Mouse (Mus musculus) adrenal gland (tissue): ENCODE measurements at regions not wholly inside any gene's neighbourhood (a gene's known extent, or its start where the extent isn't known, plus 50 kb on each side); places are given as distances from the start of the nearest gene placed in this dataset.

Source experiments
- intact Hi-C: fragments of 180-260 bp; cut with DNase I; formaldehyde crosslinking; loops from one replicate; pipeline ENCODE4 v1.15.1; 2025

- intact Hi-C loops: no loop called here
Measured at GRCm38 (mm10) chr14:25318909-25319308, 140.1 kb upstream of the Zmiz1 start.

DNA sequence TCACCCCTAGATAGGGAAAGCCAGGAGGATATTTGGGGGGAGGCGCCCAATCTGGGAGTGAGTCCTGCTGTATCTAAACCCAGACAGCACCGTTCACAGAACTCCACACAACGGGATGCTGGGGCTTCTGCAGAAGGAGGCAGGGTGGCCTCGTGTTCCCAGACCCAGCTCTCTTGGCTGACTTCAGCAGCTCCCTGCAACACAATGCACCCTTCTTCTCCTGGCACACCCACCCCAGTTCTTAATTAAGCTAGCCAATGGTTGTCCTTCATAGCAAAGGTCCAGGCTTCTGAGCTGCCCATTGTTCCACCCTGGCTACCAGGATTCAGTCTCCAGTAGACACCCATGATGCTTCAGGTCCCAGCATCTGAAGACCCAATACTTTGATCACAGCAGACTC is 138.8 kb upstream of the Zmiz1 start:
- intact Hi-C loops: no loop called here

DNA sequence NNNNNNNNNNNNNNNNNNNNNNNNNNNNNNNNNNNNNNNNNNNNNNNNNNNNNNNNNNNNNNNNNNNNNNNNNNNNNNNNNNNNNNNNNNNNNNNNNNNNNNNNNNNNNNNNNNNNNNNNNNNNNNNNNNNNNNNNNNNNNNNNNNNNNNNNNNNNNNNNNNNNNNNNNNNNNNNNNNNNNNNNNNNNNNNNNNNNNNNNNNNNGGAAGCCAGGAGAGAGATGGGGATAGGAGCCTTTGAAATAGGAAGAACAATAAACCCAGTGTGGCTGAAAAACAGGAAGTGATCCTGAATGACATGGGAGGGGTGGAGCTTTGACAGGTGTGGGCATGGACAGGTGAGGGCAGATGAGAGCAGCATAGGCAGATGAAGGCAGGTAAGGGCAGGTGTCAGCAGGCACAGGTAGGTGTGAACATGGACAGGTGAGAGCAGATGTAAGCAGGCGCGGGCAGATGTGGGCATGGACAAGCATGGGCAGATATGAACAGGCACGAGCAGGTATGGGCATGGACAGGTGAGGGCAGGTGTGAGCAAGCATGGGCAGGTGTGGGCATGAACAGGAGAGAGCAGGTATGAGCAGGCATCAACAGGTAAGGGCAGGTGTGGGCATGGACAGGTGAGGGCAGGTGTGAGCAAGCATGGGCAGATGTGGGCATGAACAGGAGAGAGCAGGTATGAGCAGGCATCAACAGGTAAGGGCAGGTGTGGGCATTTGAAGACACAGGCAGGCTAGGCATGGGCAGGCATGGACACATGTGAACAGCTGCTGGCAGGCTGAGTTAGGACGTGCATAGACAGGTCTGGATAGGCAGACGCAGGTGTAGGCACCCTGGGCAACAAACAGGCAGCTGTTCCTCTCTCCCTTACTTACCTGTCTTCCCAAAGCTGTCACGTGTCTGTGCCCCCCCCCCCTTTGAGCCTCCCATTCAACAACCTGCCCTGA is 135.2 kb upstream of the Zmiz1 start:
- intact Hi-C loops: no loop called here

- intact Hi-C loops: no loop called here
Measured at GRCm38 (mm10) chr14:25325887-25326286, 133.1 kb upstream of the Zmiz1 start.

DNA sequence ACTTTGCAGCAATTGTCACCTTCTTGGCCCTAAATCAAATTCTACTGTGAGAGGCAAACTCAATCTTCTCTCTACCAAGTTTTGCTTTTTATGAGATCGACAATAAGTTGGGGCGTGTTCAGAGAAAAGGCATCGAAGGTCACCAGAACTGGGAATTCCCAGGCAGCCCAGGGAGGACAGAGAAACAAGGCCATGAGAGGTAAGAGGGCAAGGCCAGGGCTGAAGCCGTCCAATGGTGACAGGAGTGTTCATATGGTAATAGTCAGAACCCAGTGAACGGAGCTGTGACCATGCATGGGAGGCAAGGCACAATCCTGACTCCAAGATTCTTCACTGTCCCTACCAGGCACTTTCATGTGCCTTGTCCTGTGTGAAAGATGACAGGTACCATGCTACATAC is 130.8 kb upstream of the Zmiz1 start:
- intact Hi-C loops: no loop called here

DNA sequence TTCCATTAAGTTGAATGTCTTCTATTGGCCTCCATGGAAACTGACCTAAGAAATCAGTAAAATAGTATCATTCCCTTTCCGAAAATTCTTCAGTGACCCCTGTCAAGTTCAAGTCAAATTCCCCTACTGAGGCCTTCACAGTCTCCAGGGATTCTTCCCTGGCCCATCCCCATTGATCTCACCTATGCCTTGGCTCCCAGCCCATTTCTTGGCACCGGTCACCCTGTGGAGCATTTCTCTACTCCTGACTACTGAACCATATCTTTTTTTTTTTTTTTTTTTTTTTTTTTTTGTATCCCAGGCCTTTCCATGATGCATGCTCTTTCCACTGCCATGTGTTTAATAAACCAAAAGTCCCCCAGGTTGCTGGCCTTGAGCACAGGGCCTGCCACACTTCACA is 124.8 kb upstream of the Zmiz1 start:
- intact Hi-C loops: no loop called here

DNA sequence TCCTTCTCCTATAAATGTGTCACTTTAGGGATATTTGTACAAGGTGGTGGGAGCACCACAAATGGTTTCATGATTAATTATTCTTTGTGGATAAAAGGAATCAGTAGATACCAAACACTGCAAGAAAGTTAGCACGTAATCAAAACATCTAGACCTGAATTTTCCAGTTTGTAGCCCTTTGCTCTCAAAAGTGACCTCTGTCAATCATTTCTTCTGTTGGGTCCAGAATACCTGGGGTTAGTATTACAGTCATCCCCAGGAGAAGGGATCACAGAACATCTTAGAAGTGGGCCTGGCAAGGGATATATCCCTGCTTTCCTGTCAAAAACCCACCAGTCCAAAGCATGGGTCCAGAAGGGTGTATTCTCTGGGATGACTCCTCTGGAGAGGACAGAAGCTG is 122.1 kb upstream of the Zmiz1 start:
- intact Hi-C loops: no loop called here

DNA sequence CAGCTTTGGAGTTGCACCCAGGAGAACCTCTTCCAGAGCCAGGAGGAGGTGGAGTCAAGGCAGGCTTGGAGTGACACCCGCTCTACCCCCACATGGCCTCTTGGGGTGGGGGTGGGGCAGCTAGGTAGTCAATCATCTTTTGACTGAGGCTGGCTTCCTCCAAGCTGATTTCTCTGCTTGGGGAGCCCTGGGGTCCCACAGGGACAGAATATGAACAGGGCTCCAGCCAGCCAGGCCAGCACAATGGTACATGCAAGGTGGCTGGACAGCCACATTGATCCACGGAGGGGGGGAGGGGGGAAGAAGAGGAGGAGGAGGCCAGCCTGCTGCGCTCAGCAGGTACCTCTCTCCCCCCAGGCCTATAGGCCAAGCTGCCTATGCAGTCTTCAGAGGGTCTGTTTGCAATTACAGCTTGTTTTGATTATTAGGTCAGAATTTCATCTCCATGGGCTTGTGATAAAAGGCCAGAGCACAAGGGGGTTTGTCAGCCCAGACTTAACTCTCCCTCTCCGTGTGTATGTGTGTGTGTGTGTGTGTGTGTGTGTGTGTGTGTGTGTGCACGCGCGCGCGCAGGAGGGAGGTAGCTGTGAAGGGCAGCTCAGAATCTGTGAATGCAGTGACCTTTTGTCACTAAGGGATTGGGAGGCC is 120.5 kb upstream of the Zmiz1 start:
- intact Hi-C loops: no loop called here

DNA sequence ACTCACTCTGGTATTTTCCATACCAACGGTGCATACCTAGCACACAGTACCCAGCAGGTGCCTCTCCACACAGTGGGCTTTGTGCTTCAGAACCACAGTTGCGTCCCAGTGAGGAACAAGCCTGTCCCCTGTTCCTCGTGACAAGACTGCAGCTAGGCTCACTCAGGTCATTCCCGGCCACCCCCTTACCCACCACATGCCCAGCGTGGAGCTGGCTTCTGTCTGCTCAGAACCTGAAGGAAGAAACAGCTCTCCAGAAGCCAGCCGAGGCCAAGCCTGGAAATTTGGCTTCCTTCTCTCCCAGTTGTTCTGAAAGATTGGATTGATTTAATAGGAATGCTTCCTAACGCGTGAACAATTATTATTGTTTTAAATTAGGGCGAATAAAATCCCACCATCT is 118.1 kb upstream of the Zmiz1 start:
- intact Hi-C loops: no loop called here

GRCm38 (mm10) chr14:25341848-25342427 is 117.0 kb upstream of the Zmiz1 start:
- intact Hi-C loops: no loop called here

GRCm38 (mm10) chr14:25342865-25343565 is 116.0 kb upstream of the Zmiz1 start:
- intact Hi-C loops: no loop called here

GRCm38 (mm10) chr14:25345995-25346394 is 113.0 kb upstream of the Zmiz1 start:
- intact Hi-C loops: loop anchor here (2.0 kb wide), 1 partner anchor 113 kb away; the partner anchor contains the start of gene Zmiz1

GRCm38 (mm10) chr14:25346813-25347610 is 112.0 kb upstream of the Zmiz1 start:
- intact Hi-C loops: loop anchor here (2.0 kb wide), 1 partner anchor 112 kb away; the partner anchor contains the start of gene Zmiz1

DNA sequence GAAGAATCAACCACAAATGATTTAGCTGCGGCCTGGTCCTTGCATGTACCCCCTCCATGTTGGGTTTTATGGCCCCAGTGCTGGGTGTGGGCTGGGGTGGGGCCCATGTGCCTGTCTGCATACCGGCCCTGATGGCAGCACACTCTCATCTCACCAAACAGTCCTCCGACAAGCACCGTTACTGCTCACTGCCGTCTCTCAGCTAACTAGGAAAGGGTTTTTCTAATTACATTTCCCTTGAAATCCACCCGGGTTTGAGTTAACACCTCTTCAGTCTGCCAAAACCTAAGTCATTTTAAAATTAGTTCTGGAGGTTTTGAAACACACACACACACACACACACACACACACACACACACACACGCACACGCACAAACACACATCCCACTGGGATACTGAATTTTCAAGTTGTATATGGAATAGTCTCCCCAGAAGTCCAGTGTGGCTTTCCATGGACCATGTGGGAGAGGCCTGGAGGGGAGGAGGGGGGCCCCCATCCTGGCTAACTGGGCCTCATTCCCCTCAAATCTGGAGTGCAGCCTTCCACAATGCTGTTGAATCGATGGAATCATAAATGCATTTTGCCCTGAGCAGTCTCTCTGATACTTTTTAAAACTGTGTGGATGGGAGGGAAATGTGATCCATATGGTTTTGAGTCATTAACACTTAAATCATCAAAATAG is 108.6 kb upstream of the Zmiz1 start:
- intact Hi-C loops: no loop called here

DNA sequence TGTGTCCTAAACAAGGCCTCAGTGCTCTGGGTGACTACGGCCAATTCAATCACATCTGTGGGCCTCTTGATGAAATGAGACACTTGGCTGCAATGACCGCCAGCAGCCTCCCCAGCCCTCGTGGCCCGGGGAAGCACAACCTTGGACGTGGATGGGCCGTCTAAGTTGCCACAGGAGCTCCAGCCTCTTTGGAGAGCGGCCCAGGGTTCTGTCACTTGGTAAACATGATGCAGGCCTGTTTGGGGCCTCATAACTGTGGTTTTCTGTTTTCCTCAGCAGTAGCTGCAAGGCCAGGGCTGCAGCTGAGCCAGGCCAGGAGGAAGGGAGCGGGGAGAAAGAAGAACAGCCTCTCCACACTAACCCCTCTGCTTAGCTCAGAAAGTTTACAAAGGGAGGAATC is 105.2 kb upstream of the Zmiz1 start:
- intact Hi-C loops: loop anchor here (2.0 kb wide), 1 partner anchor 105 kb away; the partner anchor contains the start of gene Zmiz1

DNA sequence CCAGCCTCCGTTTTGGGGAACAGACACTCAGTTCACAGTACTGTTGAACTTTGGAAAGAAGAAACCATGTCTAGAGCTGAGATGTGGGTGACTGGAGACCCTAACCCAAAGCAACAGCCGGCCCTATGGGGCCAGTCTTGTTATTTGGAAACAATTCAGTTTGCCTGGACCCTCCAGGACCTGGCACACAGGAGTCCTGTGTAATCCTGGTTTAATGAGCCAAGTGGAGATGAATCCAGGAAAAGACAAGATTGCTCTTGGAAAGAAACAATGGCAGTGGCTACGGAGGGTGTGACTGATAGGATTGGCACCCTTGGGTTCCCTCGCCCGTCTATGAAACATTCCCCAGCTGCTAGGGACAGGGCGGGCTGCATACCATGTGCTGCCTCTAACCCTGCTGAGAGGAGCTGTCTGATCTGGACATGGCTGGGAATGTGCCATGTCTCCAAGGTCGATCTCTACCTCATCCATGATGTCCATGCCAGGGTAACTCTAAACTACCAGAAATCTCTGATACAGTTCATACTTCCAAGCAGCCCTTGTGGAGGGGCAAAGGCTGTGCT is 104.6 kb upstream of the Zmiz1 start:
- intact Hi-C loops: loop anchor here (2.0 kb wide), 1 partner anchor 104 kb away; the partner anchor contains the start of gene Zmiz1

DNA sequence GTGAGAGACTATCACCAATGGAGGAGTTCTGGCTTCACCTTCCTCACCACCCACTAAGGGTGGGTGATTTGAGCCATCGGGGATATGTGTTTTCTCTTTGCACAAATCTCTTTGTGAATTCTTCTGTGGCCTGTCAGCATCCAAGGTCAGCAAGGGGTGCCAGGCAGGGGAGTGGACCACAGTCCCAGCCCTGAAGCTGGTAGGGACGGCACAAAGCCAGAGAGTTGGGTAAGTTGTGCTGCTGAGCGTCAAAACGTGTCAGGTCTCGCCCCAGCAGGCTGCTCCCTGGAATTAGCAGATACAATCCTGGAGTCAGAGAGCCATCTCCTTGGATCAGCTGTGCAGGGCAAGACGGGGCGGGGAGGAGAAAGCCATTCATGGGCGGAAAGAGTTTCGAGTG is 101.2 kb upstream of the Zmiz1 start:
- intact Hi-C loops: no loop called here

GRCm38 (mm10) chr14:25359824-25360294 is 99.1 kb upstream of the Zmiz1 start:
- intact Hi-C loops: no loop called here

DNA sequence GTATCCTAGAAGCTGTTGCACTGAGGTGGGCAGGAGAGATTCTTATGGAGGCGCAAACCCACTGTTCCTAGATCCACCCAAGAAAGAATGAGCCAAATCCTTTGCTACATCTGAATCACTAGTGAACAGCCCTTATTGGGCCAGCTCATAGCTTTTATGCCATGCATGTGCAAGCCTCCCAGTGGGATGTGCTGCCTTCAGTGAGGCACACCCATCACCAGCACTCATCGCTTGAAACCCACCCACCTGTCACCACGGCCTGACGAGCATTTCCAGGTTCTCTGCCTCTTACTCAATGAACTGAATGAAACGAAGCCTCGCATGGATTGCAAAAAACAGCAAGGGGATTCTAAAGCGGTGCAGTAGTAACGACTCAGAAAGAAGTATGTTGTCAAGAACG is 98.3 kb upstream of the Zmiz1 start:
- intact Hi-C loops: no loop called here

GRCm38 (mm10) chr14:25361129-25361528 is 97.9 kb upstream of the Zmiz1 start:
- intact Hi-C loops: no loop called here
